Mouse (Mus musculus) ES-Bruce4 (cell line): Measurements from ENCODE around the gene Klf9. TPM values are rescaled to one million over a fixed set of nuclear protein-coding genes. Genes with fewer than 3 reads are reported as not detected.
A peak's percentile ranks its signal among the peaks of the same experiment; 100 is the strongest.

Source experiments
- H3K27ac ChIP-seq: 2 replicates; pipeline ENCODE4 v1.5.1; 2012; ENCODE audit warnings: low read length, inconsistent platforms; ENCODE audit not compliant: insufficient read depth
- H3K27me3 ChIP-seq: 2 replicates; pipeline ENCODE4 v1.6.1; 2012; ENCODE audit warnings: mild to moderate bottlenecking, low read length, inconsistent platforms; ENCODE audit not compliant: control insufficient read depth, poor library complexity, insufficient read depth, severe bottlenecking
- H3K36me3 ChIP-seq: 2 replicates; pipeline ENCODE4 v1.6.1; 2012; ENCODE audit warnings: inconsistent platforms, mild to moderate bottlenecking, low read length, moderate library complexity; ENCODE audit not compliant: control insufficient read depth, poor library complexity, insufficient read depth, severe bottlenecking
- H3K4me1 ChIP-seq: one replicate; pipeline ENCODE4 v1.8.1; 2011; ENCODE audit warnings: low read length; ENCODE audit not compliant: control insufficient read depth, insufficient read depth
- H3K4me3 ChIP-seq: 2 replicates; pipeline ENCODE4 v1.5.1; 2011; ENCODE audit warnings: low read depth, mild to moderate bottlenecking, low read length
- H3K9ac ChIP-seq: 2 replicates; pipeline ENCODE4 v1.6.1; 2012; ENCODE audit warnings: low read depth, mild to moderate bottlenecking, inconsistent platforms; ENCODE audit not compliant: poor library complexity, severe bottlenecking
- H3K9me3 ChIP-seq: replicated peaks from 2 replicates; pipeline ENCODE4 v1.6.1; 2012; ENCODE audit warnings: mild to moderate bottlenecking, low read length, inconsistent platforms; ENCODE audit not compliant: control insufficient read depth, poor library complexity, insufficient read depth, severe bottlenecking
- CTCF ChIP-seq: IDR thresholded peaks from one replicate; pipeline ENCODE4 v1.8.1; 2011; ENCODE audit warnings: low read depth, low read length
- EP300 ChIP-seq: IDR thresholded peaks from 2 replicates; pipeline ENCODE4 v1.6.1; 2011; ENCODE audit warnings: low read depth, low read length; ENCODE audit not compliant: insufficient read depth
- POLR2A ChIP-seq: IDR thresholded peaks from one replicate; pipeline ENCODE4 v1.8.1; 2011; ENCODE audit warnings: low read length; ENCODE audit not compliant: insufficient read depth
- polyA plus RNA-seq: library from polyadenylated mRNA; stranded (reverse); fragments of >200 nt; gene quantifications from 2 replicates; pipeline ENCODE4 v1.2.4, GENCODE M21; 2011; ENCODE audit warnings: low read depth; ENCODE audit not compliant: missing spikeins, insufficient read depth, insufficient read length

Klf9 gene
- polyA plus RNA-seq, 1 experiment, result 77.1 TPM

DNA sequence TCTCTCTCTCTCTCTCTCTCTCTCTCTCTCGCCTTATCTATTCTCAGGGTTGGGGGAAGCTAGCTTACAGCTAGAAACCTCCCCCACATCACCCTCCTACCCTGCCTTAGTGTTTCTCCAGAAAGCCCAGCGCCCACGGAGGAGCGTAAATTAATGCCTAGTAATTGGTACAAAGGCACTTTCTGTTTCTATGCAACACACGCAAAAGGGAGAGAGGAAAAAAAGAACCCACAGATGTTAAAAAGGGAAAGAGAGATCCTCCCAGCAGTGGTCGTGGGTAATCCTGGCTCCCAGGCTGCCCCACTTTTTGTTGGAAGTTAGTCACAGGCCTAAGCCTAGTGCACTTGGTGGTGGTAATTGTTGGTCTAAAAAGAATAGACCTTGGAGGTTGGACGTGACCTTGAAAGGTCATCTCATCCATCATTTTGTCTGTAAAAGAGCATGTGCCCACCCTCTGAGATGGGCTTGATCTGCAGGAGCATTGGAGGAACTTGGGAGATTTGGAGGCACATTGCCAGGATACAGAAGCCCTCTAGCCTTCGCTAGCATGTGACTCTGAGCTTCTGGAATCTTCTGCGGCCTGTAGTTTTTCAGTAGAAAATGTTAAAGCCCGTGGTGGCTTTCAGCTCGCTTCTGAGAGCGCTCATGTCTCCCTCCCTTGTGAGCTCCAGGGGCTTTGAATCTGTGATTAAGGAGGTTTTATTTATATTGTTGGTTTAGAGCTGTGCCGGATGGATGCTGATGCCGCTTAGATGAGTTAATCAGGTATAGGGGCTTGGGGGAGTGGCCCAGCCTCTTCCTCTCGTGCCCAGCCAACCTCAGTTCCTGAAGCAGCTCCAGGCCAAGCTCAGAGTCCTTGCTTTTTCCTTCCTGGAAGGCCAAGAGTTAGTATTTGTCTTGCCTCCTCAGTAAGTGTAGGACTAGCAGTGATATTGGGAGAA is 6.3 kb downstream of the Klf9 start:
- peak overlapping the region; percentile 57 for H3K9ac ChIP-seq
- TF ChIP-seq CTCF (no peak), POLR2A (no peak), EP300 (no peak)
- H3K4me3 ChIP-seq, result peak overlapping the region; percentile 39
- peaks cover 38% of the 10 kb centered on the region for H3K36me3 ChIP-seq
- H3K27me3 ChIP-seq, result no peaks in the 10 kb centered on the region
- peaks cover 2% of the 10 kb centered on the region for H3K4me1 ChIP-seq
- peak overlapping the region; percentile 39 for H3K27ac ChIP-seq
- H3K9me3 ChIP-seq, result no peaks in the 10 kb centered on the region

DNA sequence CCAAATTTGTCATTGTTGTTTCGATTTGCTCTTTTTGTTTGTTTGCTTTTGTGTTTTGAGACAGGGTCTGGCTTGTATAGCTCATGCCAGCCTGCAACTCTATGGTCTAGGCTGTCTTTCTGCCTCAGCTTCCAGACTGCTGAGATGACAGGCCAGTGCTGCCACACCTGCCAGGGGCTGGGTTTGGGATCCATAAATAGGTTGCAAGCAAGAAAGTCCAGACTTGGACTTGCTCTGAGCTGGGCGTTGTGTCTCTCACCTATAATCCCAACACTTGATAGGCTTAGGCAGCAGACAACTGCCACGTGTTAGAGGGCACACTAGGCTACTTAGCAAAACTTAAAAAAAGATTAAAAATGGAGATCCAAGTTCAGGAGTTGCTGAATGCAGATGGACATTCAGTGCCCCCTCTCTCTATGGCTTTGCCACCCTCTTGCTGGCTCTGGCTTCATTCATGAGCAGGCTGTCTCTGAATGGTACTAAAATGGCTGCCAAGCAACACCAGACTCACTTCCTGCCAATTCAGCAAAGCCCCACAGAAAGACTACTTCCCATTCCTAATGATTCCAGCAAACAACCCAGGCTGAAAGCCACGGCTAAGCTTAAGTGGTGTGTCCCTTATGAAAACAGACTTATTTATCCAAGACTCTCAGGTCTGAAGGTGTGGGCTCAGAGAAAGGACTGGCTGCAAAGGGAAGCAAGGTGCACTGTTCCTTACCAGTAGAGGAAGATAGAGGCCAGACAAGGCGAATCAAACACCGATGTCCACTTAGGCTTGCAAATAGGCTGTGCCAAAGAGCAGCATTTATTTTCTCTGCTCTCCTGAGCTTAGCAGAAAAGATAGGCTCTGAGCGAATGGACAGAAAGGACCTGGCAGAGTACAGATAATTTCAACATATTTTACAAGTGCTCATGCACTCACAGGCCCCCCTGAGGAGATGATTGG is 8.7 kb downstream of the Klf9 start:
- H3K36me3 ChIP-seq, result peaks cover 38% of the 10 kb centered on the region
- peak overlapping the region; percentile 88 for H3K27ac ChIP-seq

DNA sequence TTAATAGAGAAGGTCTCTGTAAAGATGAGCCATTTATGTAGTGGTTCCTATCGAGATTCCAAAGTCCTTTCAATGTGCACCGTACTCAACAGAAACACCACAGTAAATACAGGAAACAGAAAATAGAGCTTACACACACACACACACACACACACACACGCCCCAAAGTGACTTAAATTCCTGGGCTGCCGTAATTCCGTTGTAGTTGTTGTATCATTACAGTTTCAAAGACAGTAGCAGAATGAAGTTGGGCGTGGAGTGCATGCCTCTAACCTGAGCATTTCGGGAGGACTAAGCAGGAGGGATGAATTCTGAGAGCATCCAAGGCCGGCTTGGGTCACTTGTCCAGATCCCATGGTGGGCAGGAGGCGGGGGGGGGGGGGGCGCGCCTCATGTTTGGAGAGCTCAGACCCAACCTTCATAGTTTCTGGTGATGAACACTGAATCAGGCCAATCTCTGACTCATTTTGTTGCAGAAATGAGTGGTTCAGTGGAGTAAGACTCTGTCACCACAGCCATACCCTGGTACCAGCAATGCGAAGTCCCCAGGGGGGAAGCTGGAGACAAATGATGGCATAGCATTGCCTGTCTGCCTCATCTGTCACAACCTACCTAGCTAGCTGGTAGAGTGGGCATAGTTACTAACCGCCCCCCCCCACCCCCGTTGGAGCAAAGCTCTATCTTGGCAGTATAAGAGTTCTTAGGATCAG is 9.7 kb downstream of the Klf9 start:
- TF ChIP-seq POLR2A (no peak), EP300 (no peak), CTCF (no peak)
- peak overlapping the region; percentile 73 for H3K9ac ChIP-seq
- H3K4me1 ChIP-seq, result peaks cover 3% of the 10 kb centered on the region
- no peaks in the 10 kb centered on the region for H3K9me3 ChIP-seq
- peak overlapping the region; percentile 98 for H3K27ac ChIP-seq
- H3K36me3 ChIP-seq, result peaks cover 37% of the 10 kb centered on the region
- no peaks in the 10 kb centered on the region for H3K27me3 ChIP-seq
- H3K4me3 ChIP-seq, result peak overlapping the region; percentile 68

More for the DNA sequence above, 8.7 kb downstream of the Klf9 start:
- Histone ChIP-seq H3K4me3 (peak overlapping the region; percentile 39), H3K27me3 (no peaks in the 10 kb centered on the region), H3K4me1 (peaks cover 2% of the 10 kb centered on the region), H3K9me3 (no peaks in the 10 kb centered on the region), H3K9ac (peak overlapping the region; percentile 73)
- no peak for TF ChIP-seq CTCF
- TF ChIP-seq POLR2A, result no peak
- TF ChIP-seq EP300, result no peak

DNA sequence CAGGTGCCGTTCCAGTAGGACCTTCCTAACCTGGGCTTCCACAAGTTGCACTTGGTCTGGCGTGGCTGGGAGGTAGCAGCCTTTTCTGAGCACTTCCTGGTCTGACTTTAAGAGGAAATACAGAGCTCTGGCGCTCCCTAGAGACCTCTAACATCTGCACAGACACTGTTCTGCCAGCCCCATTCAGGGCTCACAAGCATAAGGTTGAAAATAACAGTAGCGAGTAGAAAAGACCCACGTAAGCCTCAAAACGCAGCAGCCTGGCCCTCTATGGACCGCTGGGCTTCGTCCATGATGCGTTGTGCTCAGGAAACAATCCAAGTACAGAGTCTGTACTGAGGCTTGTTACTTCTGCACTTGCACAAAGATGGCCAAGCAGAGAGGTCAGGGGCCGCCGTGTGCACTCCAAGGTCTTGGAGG is 10.6 kb downstream of the Klf9 start:
- Histone ChIP-seq H3K36me3 (peaks cover 33% of the 10 kb centered on the region), H3K9ac (peak overlapping the region; percentile 73), H3K4me1 (peaks cover 3% of the 10 kb centered on the region), H3K4me3 (peak overlapping the region; percentile 68), H3K27ac (peak overlapping the region; percentile 98), H3K9me3 (no peaks in the 10 kb centered on the region), H3K27me3 (no peaks in the 10 kb centered on the region)
- TF ChIP-seq CTCF (peak; percentile 24), POLR2A (no peak), EP300 (peak; percentile 16; the same call in 1 of the 2 replicates)

DNA sequence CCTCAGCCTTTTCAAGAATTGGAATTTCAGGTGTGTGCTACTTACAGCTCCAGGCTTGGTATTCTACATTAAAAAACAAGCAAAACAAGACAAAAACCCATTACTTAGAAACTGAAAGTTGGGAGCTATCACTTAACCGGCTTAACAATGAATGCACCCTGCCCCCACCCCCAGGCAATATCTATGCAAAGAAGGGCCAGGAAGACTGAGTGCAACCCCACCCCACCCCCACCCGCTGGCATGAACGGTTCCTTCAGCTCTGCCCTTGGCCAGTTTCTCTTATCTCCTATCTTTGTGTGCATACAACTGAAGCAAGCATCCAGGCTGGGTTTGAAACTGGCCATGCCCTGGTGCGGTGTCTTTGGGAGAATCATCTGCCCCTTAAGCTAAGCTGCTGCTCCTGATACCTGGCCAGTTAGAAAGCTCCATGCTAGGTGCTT is 11.2 kb downstream of the Klf9 start:
- TF ChIP-seq POLR2A (no peak), CTCF (no peak), EP300 (peak; percentile 98)
- H3K27ac ChIP-seq, result peak overlapping the region; percentile 98
- peaks cover 3% of the 10 kb centered on the region for H3K4me1 ChIP-seq
- H3K9ac ChIP-seq, result peak overlapping the region; percentile 85
- H3K36me3 ChIP-seq, result peaks cover 33% of the 10 kb centered on the region
- no peaks in the 10 kb centered on the region for H3K9me3 ChIP-seq
- H3K27me3 ChIP-seq, result no peaks in the 10 kb centered on the region
- peak overlapping the region; percentile 75 for H3K4me3 ChIP-seq
